Mouse (Mus musculus): ENCODE data around the gene Astn1. TPM values are rescaled to one million over a fixed set of nuclear protein-coding genes. Genes with fewer than 3 reads are reported as not detected.
A peak's percentile ranks its signal among the peaks of the same experiment; 100 is the strongest.

The Astn1 gene
- total RNA-seq, 4 experiments from 2014 or later, result 162 to 180 (median 164) TPM

GRCm38 (mm10) chr1:158411146-158411545, 49.1 kb downstream of the Astn1 start:
- DNase-seq (ENCODE audit: low spot score in 2 of 2), result no peak

GRCm38 (mm10) chr1:158414198-158414597, 52.1 kb downstream of the Astn1 start:
- DNase-seq (ENCODE audit: low spot score in 2 of 2), result no peak

GRCm38 (mm10) chr1:158421451-158421850, 59.4 kb downstream of the Astn1 start:
- DNase-seq (ENCODE audit: low spot score in 2 of 2), result no peak

- DNase-seq (ENCODE audit: low spot score in 2 of 2), result no peak
Observed at GRCm38 (mm10) chr1:158422739-158423138, 60.7 kb downstream of the Astn1 start.

GRCm38 (mm10) chr1:158446071-158446470, 84.0 kb downstream of the Astn1 start:
- no peak for DNase-seq (ENCODE audit: low spot score in 2 of 2)

GRCm38 (mm10) chr1:158447956-158448355, 85.9 kb downstream of the Astn1 start:
- DNase-seq (ENCODE audit: low spot score in 2 of 2), result no peak

GRCm38 (mm10) chr1:158452675-158453074, 90.6 kb downstream of the Astn1 start:
- no peak for DNase-seq (ENCODE audit: low spot score in 2 of 2)

GRCm38 (mm10) chr1:158453587-158453986, 91.5 kb downstream of the Astn1 start:
- DNase-seq (ENCODE audit: low spot score in 2 of 2), result no peak

- DNase-seq (ENCODE audit: low spot score in 2 of 2), result no peak
Observed at GRCm38 (mm10) chr1:158463975-158464374, 101.9 kb downstream of the Astn1 start.

- DNase-seq (ENCODE audit: low spot score in 2 of 2), result no peak
Observed at GRCm38 (mm10) chr1:158465286-158465685, 103.2 kb downstream of the Astn1 start.

GRCm38 (mm10) chr1:158477841-158478240, 115.8 kb downstream of the Astn1 start:
- no peak for DNase-seq (ENCODE audit: low spot score in 2 of 2)

- no peak for DNase-seq (ENCODE audit: low spot score in 2 of 2)
Observed at GRCm38 (mm10) chr1:158480285-158480684, 118.2 kb downstream of the Astn1 start.

GRCm38 (mm10) chr1:158483733-158484132, 121.7 kb downstream of the Astn1 start:
- DNase-seq (ENCODE audit: low spot score in 2 of 2), result no peak

- no peak for DNase-seq (ENCODE audit: low spot score in 2 of 2)
Observed at GRCm38 (mm10) chr1:158489521-158490021, 127.5 kb downstream of the Astn1 start.

- DNase-seq (ENCODE audit: low spot score in 2 of 2), result no peak
Observed at GRCm38 (mm10) chr1:158490175-158490574, 128.1 kb downstream of the Astn1 start.

- DNase-seq (ENCODE audit: low spot score in 2 of 2), result no peak
Observed at GRCm38 (mm10) chr1:158493289-158493688, 131.2 kb downstream of the Astn1 start.

GRCm38 (mm10) chr1:158500140-158500539, 138.1 kb downstream of the Astn1 start:
- no peak for DNase-seq (ENCODE audit: low spot score in 2 of 2)

GRCm38 (mm10) chr1:158501019-158501418, 138.9 kb downstream of the Astn1 start:
- no peak for DNase-seq (ENCODE audit: low spot score in 2 of 2)

GRCm38 (mm10) chr1:158507610-158508009, 145.5 kb downstream of the Astn1 start:
- DNase-seq (ENCODE audit: low spot score in 2 of 2), result no peak

- DNase-seq (ENCODE audit: low spot score in 2 of 2), result no peak
Observed at GRCm38 (mm10) chr1:158509112-158509855, 147.2 kb downstream of the Astn1 start.

- DNase-seq (ENCODE audit: low spot score in 2 of 2), result no peak
Observed at GRCm38 (mm10) chr1:158510478-158511207, 148.6 kb downstream of the Astn1 start.

GRCm38 (mm10) chr1:158512089-158512488, 150.0 kb downstream of the Astn1 start:
- no peak for DNase-seq (ENCODE audit: low spot score in 2 of 2)

- DNase-seq (ENCODE audit: low spot score in 2 of 2), result peak in 1 of 2 experiments; percentile 89
Observed at GRCm38 (mm10) chr1:158512636-158513035, 150.6 kb downstream of the Astn1 start.
